1 mouse cellular context compared by ENCODE assay signal in genomic region chr5:142906532-142907047, GRCm38 (mm10).
TF ChIP-seq lines count a peak whose summit lies in the region.

Gene Actb (minus strand): TSS chr5:142906754.

TF ChIP-seq in CH12.LX, 34 proteins besides CTCF, POLR2A, EP300 and RAD21 (continued from another document):
- TF ChIP-seq ETS1 (conservative IDR thresholded peaks at IDR 0.05; ENCODE audit: low read depth, low read length) (peak; percentile 25), GABPA (IDR thresholded peaks at IDR 0.05; ENCODE audit: insufficient replicate concordance, low read depth, low read length) (no peak), ZMIZ1 (IDR thresholded peaks at IDR 0.05; ENCODE audit: low read depth, low read length) (peak; percentile 100), MYC (IDR thresholded peaks at IDR 0.05; ENCODE audit: low read depth, low read length) (peak; percentile 87), SIN3A (IDR thresholded peaks at IDR 0.05; ENCODE audit: low read length) (peak; percentile 73), MAZ (IDR thresholded peaks at IDR 0.05; ENCODE audit: low read depth, low read length) (peak; percentile 99)
